In genomic region chr8:117322021-117322420, GRCm38 (mm10) we compare ENCODE assay signal across 8 mouse cellular contexts.
A peak's percentile ranks its signal among the peaks of the same experiment; 100 is the strongest.
DNase-seq lines count a peak whose midpoint lies in the region; ATAC-seq and TF ChIP-seq lines count a peak whose summit lies in the region.

No protein-coding gene starts in this region.

- no peaks in the 10 kb centered on the region for H3K27me3 ChIP-seq in forebrain, embryonic 10.5 days (ENCODE audit: poor library complexity, severe bottlenecking)
- H3K27me3 ChIP-seq in intestine, postnatal 0 days (replicated peaks; ENCODE audit: control insufficient read depth, insufficient read depth, low read length): no peaks in the 10 kb centered on the region
- no peaks in the 10 kb centered on the region for H3K27me3 ChIP-seq in midbrain, embryonic 15.5 days (replicated peaks)
- H3K27me3 ChIP-seq in stomach, embryonic 15.5 days (replicated peaks): no peaks in the 10 kb centered on the region

- no peak overlapping the region for H3K27ac ChIP-seq in forebrain, embryonic 10.5 days
- H3K27ac ChIP-seq in intestine, postnatal 0 days (ENCODE audit: low read depth, low read length): peak overlapping the region; percentile 71; the same call in 1 of the 2 replicates
- H3K27ac ChIP-seq in midbrain, embryonic 15.5 days: peak overlapping the region; percentile 88
- 0 out of 2 replicates have a peak overlapping the region, but pooled peaks have one; percentile 31 for H3K27ac ChIP-seq in stomach, embryonic 15.5 days

- DNase-seq in CD8-positive naive resting alpha-beta T cell, adult 2 months (ENCODE audit: low read depth in 2 of 2, low spot score in 2 of 2): peak; percentile 62 to 87
- DNase-seq in forebrain, embryonic 10.5 days (ENCODE audit: extremely low spot score, low spot score): peak; percentile 27
- DNase-seq in urinary bladder, postnatal 10 days (ENCODE audit: low spot score): no peak
- DNase-seq in heart, postnatal 25 days (ENCODE audit: low spot score): no peak
- DNase-seq in cerebellum, adult 8-10 months: no peak

- no peak for ATAC-seq in intestine, postnatal 0 days
- peak; percentile 91 for ATAC-seq in midbrain, embryonic 15.5 days (replicated peaks)
- no peak for ATAC-seq in stomach, embryonic 15.5 days (ENCODE audit: insufficient read depth, low FRiP score, low read depth)

- H3K9ac ChIP-seq in intestine, postnatal 0 days (ENCODE audit: low read depth, low read length): no peak overlapping the region
- H3K9ac ChIP-seq in midbrain, embryonic 15.5 days: peak overlapping the region; percentile 22; the same call in 1 of the 2 replicates
- H3K9ac ChIP-seq in stomach, embryonic 15.5 days: no peak overlapping the region

- no peak overlapping the region for H3K4me3 ChIP-seq in forebrain, embryonic 10.5 days
- no peak overlapping the region for H3K4me3 ChIP-seq in intestine, postnatal 0 days (ENCODE audit: low read depth, low read length)
- no peak overlapping the region for H3K4me3 ChIP-seq in midbrain, embryonic 15.5 days
- H3K4me3 ChIP-seq in stomach, embryonic 15.5 days (replicated peaks): no peak overlapping the region

- no peaks in the 10 kb centered on the region for H3K9me3 ChIP-seq in forebrain, embryonic 10.5 days
- H3K9me3 ChIP-seq in intestine, postnatal 0 days (ENCODE audit: control insufficient read depth): no peaks in the 10 kb centered on the region
- no peaks in the 10 kb centered on the region for H3K9me3 ChIP-seq in midbrain, embryonic 15.5 days
- H3K9me3 ChIP-seq in stomach, embryonic 15.5 days: no peaks in the 10 kb centered on the region

- peaks cover 16% of the 10 kb centered on the region; the same call in 1 of the 2 replicates for H3K36me3 ChIP-seq in forebrain, embryonic 10.5 days (replicated peaks)
- H3K36me3 ChIP-seq in intestine, postnatal 0 days (ENCODE audit: control insufficient read depth, insufficient read depth): peaks cover 20% of the 10 kb centered on the region; the same call in 1 of the 2 replicates
- H3K36me3 ChIP-seq in midbrain, embryonic 15.5 days (replicated peaks): no peaks in the 10 kb centered on the region
- H3K36me3 ChIP-seq in stomach, embryonic 15.5 days: no peaks in the 10 kb centered on the region

- no peak overlapping the region for H3K4me2 ChIP-seq in intestine, postnatal 0 days (replicated peaks; ENCODE audit: low read depth)
- H3K4me2 ChIP-seq in midbrain, embryonic 15.5 days: peak overlapping the region; percentile 43
- H3K4me2 ChIP-seq in stomach, embryonic 15.5 days: no peak overlapping the region

- no peak for TF ChIP-seq CTCF in intestine, postnatal 0 days (IDR thresholded peaks at IDR 0.05; ENCODE audit: low read depth)

- 71% methylated on average over 6 of the region's 6 CpGs for WGBS in forebrain, embryonic 10.5 days
- WGBS in intestine, postnatal 0 days: 49% methylated on average over 6 of the region's 6 CpGs
- 9% methylated on average over 6 of the region's 6 CpGs for WGBS in midbrain, embryonic 15.5 days
- WGBS in stomach, embryonic 15.5 days: 69% methylated on average over 6 of the region's 6 CpGs

- intact Hi-C loops in heart, postnatal 25 days (cut with DNase I): no loop called here

- H3K4me1 ChIP-seq in forebrain, embryonic 10.5 days: peaks cover 37% of the 10 kb centered on the region
- H3K4me1 ChIP-seq in intestine, postnatal 0 days (replicated peaks; ENCODE audit: control insufficient read depth, insufficient read depth, low read length): peaks cover 7% of the 10 kb centered on the region
- H3K4me1 ChIP-seq in midbrain, embryonic 15.5 days: peaks cover 58% of the 10 kb centered on the region
- peaks cover 26% of the 10 kb centered on the region for H3K4me1 ChIP-seq in stomach, embryonic 15.5 days

Comparison
In these comparisons a context has a peak if more than half of its experiments do, and no peak if none do; other contexts are left out.
1. DNase-seq: peak in CD8-positive naive resting alpha-beta T cell, adult 2 months (2 of 2) and forebrain, embryonic 10.5 days (single experiment); none in urinary bladder, postnatal 10 days (single experiment), heart, postnatal 25 days (single experiment) and cerebellum, adult 8-10 months (single experiment).